Mouse (Mus musculus): Measurements from ENCODE around the gene Lrrc8d. TPM values are rescaled to one million over a fixed set of nuclear protein-coding genes. Genes with fewer than 3 reads are reported as not detected.

Gene Lrrc8d
- total and polyA plus RNA-seq, 3 experiments: 11.4 to 258 (median 21.9) TPM

- Histone ChIP-seq H3K27ac (ENCODE audit: control insufficient read depth, low read depth, low read length) (no peak overlapping the region), H3K4me1 (ENCODE audit: control insufficient read depth in 1 of 2, insufficient read depth in 2 of 2, low read length in 2 of 2) (peaks cover 26 to 41% of the 10 kb centered on the region in 2 experiments), H3K9me3 (replicated peaks; ENCODE audit: insufficient read depth, low read length) (no peaks in the 10 kb centered on the region), H3K36me3 (ENCODE audit: control insufficient read depth in 1 of 2, insufficient read depth in 2 of 2, low read length in 2 of 2) (peaks cover 0 to 37% of the 10 kb centered on the region in 2 experiments; a peak in 2 of 4 replicates), H3K27me3 (ENCODE audit: control insufficient read depth in 1 of 2, insufficient read depth in 2 of 2, low read length in 2 of 2) (no peaks in the 10 kb centered on the region), H3K4me3 (ENCODE audit: control insufficient read depth in 1 of 2, insufficient read depth in 1 of 2, low read depth in 2 of 2, low read length in 2 of 2) (no peak overlapping the region), H3K79me2 (ENCODE audit: control insufficient read depth, insufficient read depth, low read length, poor library complexity) (peaks cover 3% of the 10 kb centered on the region; the same call in 1 of the 2 replicates), H3K9ac (ENCODE audit: control insufficient read depth, low read depth, low read length, poor library complexity, severe bottlenecking) (no peak overlapping the region)
- no peak for TF ChIP-seq MXI1 (IDR thresholded peaks at IDR 0.05; ENCODE audit: low read depth, low read length)
- DNase-seq (ENCODE audit: low read depth, low spot score): no peak
These were observed 15.3 kb downstream of the Lrrc8d start for GRCm38 (mm10) chr5:105715095-105715494.

- Histone ChIP-seq H3K4me1 (ENCODE audit: control insufficient read depth in 1 of 2, insufficient read depth in 2 of 2, low read length in 2 of 2) (peaks cover 32 to 47% of the 10 kb centered on the region in 2 experiments), H3K4me3 (ENCODE audit: control insufficient read depth in 1 of 2, insufficient read depth in 1 of 2, low read depth in 2 of 2, low read length in 2 of 2) (no peak overlapping the region)
- TF ChIP-seq POLR2AphosphoS2 (IDR thresholded peaks at IDR 0.05; ENCODE audit: low read length): no peak
- peak; percentile 54; the same call in 1 of the 2 replicates for TF ChIP-seq ZNF384 (IDR thresholded peaks at IDR 0.05; ENCODE audit: low read depth, low read length)
These were observed 15.9 kb downstream of the Lrrc8d start for GRCm38 (mm10) chr5:105715531-105716124.

GRCm38 (mm10) chr5:105717294-105717693 is 17.5 kb downstream of the Lrrc8d start:
- peak overlapping the region; percentile 48 for H3K9ac ChIP-seq (ENCODE audit: control insufficient read depth, low read depth, low read length, poor library complexity, severe bottlenecking)

More at GRCm38 (mm10) chr5:105715531-105716124, 15.9 kb downstream of the Lrrc8d start:
- no peak overlapping the region for H3K9ac ChIP-seq (ENCODE audit: control insufficient read depth, low read depth, low read length, poor library complexity, severe bottlenecking)
- peak; percentile 29 for DNase-seq (ENCODE audit: low read depth, low spot score)
- peak overlapping the region; percentile 30; the same call in 1 of the 2 replicates for H3K27ac ChIP-seq (ENCODE audit: control insufficient read depth, low read depth, low read length)
- peaks cover 0 to 42% of the 10 kb centered on the region in 2 experiments; a peak in 2 of 4 replicates for H3K36me3 ChIP-seq (ENCODE audit: control insufficient read depth in 1 of 2, insufficient read depth in 2 of 2, low read length in 2 of 2)
- no peaks in the 10 kb centered on the region for H3K9me3 ChIP-seq (replicated peaks; ENCODE audit: insufficient read depth, low read length)
- H3K27me3 ChIP-seq (ENCODE audit: control insufficient read depth in 1 of 2, insufficient read depth in 2 of 2, low read length in 2 of 2): no peaks in the 10 kb centered on the region
- H3K79me2 ChIP-seq (ENCODE audit: control insufficient read depth, insufficient read depth, low read length, poor library complexity): peaks cover 3% of the 10 kb centered on the region; the same call in 1 of the 2 replicates

GRCm38 (mm10) chr5:105718138-105718670 is 18.4 kb downstream of the Lrrc8d start:
- peaks cover 0 to 53% of the 10 kb centered on the region in 2 experiments; a peak in 2 of 4 replicates for H3K36me3 ChIP-seq (ENCODE audit: control insufficient read depth in 1 of 2, insufficient read depth in 2 of 2, low read length in 2 of 2)
- peak; percentile 96 for DNase-seq (ENCODE audit: low read depth, low spot score)
- H3K27ac ChIP-seq (ENCODE audit: control insufficient read depth, low read depth, low read length): peak overlapping the region; percentile 93
- peaks cover 5% of the 10 kb centered on the region; the same call in 1 of the 2 replicates for H3K79me2 ChIP-seq (ENCODE audit: control insufficient read depth, insufficient read depth, low read length, poor library complexity)
- H3K27me3 ChIP-seq (ENCODE audit: control insufficient read depth in 1 of 2, insufficient read depth in 2 of 2, low read length in 2 of 2): no peaks in the 10 kb centered on the region
- H3K9me3 ChIP-seq (replicated peaks; ENCODE audit: insufficient read depth, low read length): no peaks in the 10 kb centered on the region
- H3K4me3 ChIP-seq (ENCODE audit: control insufficient read depth in 1 of 2, insufficient read depth in 1 of 2, low read depth in 2 of 2, low read length in 2 of 2): peak overlapping the region; percentile 22 to 50
- H3K9ac ChIP-seq (ENCODE audit: control insufficient read depth, low read depth, low read length, poor library complexity, severe bottlenecking): peak overlapping the region; percentile 70
- H3K4me1 ChIP-seq (ENCODE audit: control insufficient read depth in 1 of 2, insufficient read depth in 2 of 2, low read length in 2 of 2): peaks cover 38 to 57% of the 10 kb centered on the region in 2 experiments
- TF ChIP-seq ETS1 (IDR thresholded peaks at IDR 0.05; ENCODE audit: low read depth, low read length) (peak; percentile 99), POLR2AphosphoS5 (IDR thresholded peaks at IDR 0.05; ENCODE audit: borderline replicate concordance, low read depth, low read length) (no peak), ELF1 (IDR thresholded peaks at IDR 0.05; ENCODE audit: low read depth, low read length) (peak; percentile 50; the same call in 1 of the 2 replicates), CHD2 (IDR thresholded peaks at IDR 0.05; ENCODE audit: low read length) (no peak), TAL1 (IDR thresholded peaks at IDR 0.05; ENCODE audit: low read length) (peak; percentile 94), MAX (IDR thresholded peaks at IDR 0.05; ENCODE audit: low read length) (no peak), GATA1 (IDR thresholded peaks at IDR 0.05; ENCODE audit: low read depth, low read length) (peak; percentile 94), ZKSCAN1 (IDR thresholded peaks at IDR 0.05; ENCODE audit: low read depth, low read length) (peak; percentile 88), POLR2A (IDR thresholded peaks at IDR 0.05; ENCODE audit: control insufficient read depth in 1 of 2, insufficient read depth in 1 of 2, low read depth in 1 of 2, low read length in 2 of 2, poor library complexity in 1 of 2) (peak in 1 of 2 experiments; percentile 54; a peak in 1 of 4 replicates), ZMIZ1 (IDR thresholded peaks at IDR 0.05; ENCODE audit: low read depth, low read length) (0 out of 2 replicates have a peak, but pooled peaks have one; percentile 72), RCOR1 (IDR thresholded peaks at IDR 0.05; ENCODE audit: low read depth, low read length) (peak; percentile 83), ZC3H11A (IDR thresholded peaks at IDR 0.05; ENCODE audit: low read depth, low read length) (no peak), MYC (IDR thresholded peaks at IDR 0.05; ENCODE audit: low read depth, low read length) (peak; percentile 82; the same call in 1 of the 2 replicates), UBTF (IDR thresholded peaks at IDR 0.05; ENCODE audit: borderline replicate concordance, insufficient read depth, low read depth, low read length) (no peak)

More at GRCm38 (mm10) chr5:105717294-105717693, 17.5 kb downstream of the Lrrc8d start:
- Histone ChIP-seq H3K79me2 (ENCODE audit: control insufficient read depth, insufficient read depth, low read length, poor library complexity) (peaks cover 5% of the 10 kb centered on the region; the same call in 1 of the 2 replicates), H3K4me1 (ENCODE audit: control insufficient read depth in 1 of 2, insufficient read depth in 2 of 2, low read length in 2 of 2) (peaks cover 38 to 57% of the 10 kb centered on the region in 2 experiments), H3K4me3 (ENCODE audit: control insufficient read depth in 1 of 2, insufficient read depth in 1 of 2, low read depth in 2 of 2, low read length in 2 of 2) (peak overlapping the region; percentile 3 to 28), H3K27me3 (ENCODE audit: control insufficient read depth in 1 of 2, insufficient read depth in 2 of 2, low read length in 2 of 2) (no peaks in the 10 kb centered on the region), H3K9me3 (replicated peaks; ENCODE audit: insufficient read depth, low read length) (no peaks in the 10 kb centered on the region), H3K27ac (ENCODE audit: control insufficient read depth, low read depth, low read length) (peak overlapping the region; percentile 93), H3K36me3 (ENCODE audit: control insufficient read depth in 1 of 2, insufficient read depth in 2 of 2, low read length in 2 of 2) (peaks cover 0 to 53% of the 10 kb centered on the region in 2 experiments; a peak in 2 of 4 replicates)
- peak; percentile 67 for DNase-seq (ENCODE audit: low read depth, low spot score)
- TF ChIP-seq TBP (IDR thresholded peaks at IDR 0.05; ENCODE audit: low read depth, low read length): 0 out of 2 replicates have a peak, but pooled peaks have one; percentile 0
- TF ChIP-seq GABPA (IDR thresholded peaks at IDR 0.05; ENCODE audit: low read depth, low read length): no peak

Data from MEL (cell line).